In genomic region chr6:18796540-18796939, GRCm38 (mm10) we compare ENCODE assay signal across 21 mouse cellular contexts. TPM values are rescaled to one million over a fixed set of nuclear protein-coding genes. Genes with fewer than 3 reads are reported as not detected.
DNase-seq lines count a peak whose midpoint lies in the region; ATAC-seq and TF ChIP-seq lines count a peak whose summit lies in the region.
"Had no signal": no experiment of that assay in that cellular context is flagged by ENCODE, and none has a peak within 500 bp of the region (broad histone marks: within the 10 kb centered on the region; RNA-seq: fewer than 3 reads in every experiment).

No protein-coding gene starts in this region.

- DNase-seq in hindbrain, embryonic 14.5 days (ENCODE audit: low spot score) = peak; percentile 43
- peak; percentile 44 for DNase-seq in midbrain, postnatal 0 days (ENCODE audit: low spot score)
- DNase-seq in adipocyte (ENCODE audit: low spot score) = no peak
- DNase-seq in thymus, postnatal 4 days = no peak
- DNase-seq in adrenal gland, postnatal 4 days (ENCODE audit: low spot score in 2 of 2) = no peak
- DNase-seq: adrenal gland, adult 2 months; cerebellum, adult 9-11 months; gastrocnemius, postnatal 25 days; heart, adult 2 months; heart, postnatal 36 days; kidney, postnatal 4 days; layer of hippocampus, adult 9-11 months; lung, adult 2 months; right cerebral cortex, postnatal 4 days had no signal

- no peak overlapping the region for H3K4me3 ChIP-seq in neural tube, embryonic 12.5 days
- no peak overlapping the region for H3K4me3 ChIP-seq in neural tube, embryonic 15.5 days (replicated peaks)
- no peak overlapping the region for H3K4me3 ChIP-seq in hindbrain, embryonic 14.5 days (replicated peaks; ENCODE audit: low read length)
- no peak overlapping the region for H3K4me3 ChIP-seq in midbrain, postnatal 0 days (ENCODE audit: low read depth, low read length)
- H3K4me3 ChIP-seq: embryonic facial prominence, embryonic 12.5 days; heart, adult 2 months; intestine, embryonic 15.5 days; kidney, embryonic 15.5 days; neural tube, embryonic 13.5 days had no signal

- no peaks in the 10 kb centered on the region for H3K36me3 ChIP-seq in neural tube, embryonic 12.5 days
- H3K36me3 ChIP-seq in neural tube, embryonic 15.5 days = no peaks in the 10 kb centered on the region
- no peaks in the 10 kb centered on the region for H3K36me3 ChIP-seq in hindbrain, embryonic 14.5 days (replicated peaks; ENCODE audit: control insufficient read depth, insufficient read depth)
- H3K36me3 ChIP-seq in midbrain, postnatal 0 days (ENCODE audit: insufficient read depth, low read length) = no peaks in the 10 kb centered on the region
- H3K36me3 ChIP-seq: embryonic facial prominence, embryonic 12.5 days; intestine, embryonic 15.5 days; kidney, embryonic 15.5 days; neural tube, embryonic 13.5 days had no signal

- H3K27me3 ChIP-seq in neural tube, embryonic 12.5 days (replicated peaks) = no peaks in the 10 kb centered on the region
- no peaks in the 10 kb centered on the region for H3K27me3 ChIP-seq in neural tube, embryonic 15.5 days (replicated peaks)
- no peaks in the 10 kb centered on the region for H3K27me3 ChIP-seq in hindbrain, embryonic 14.5 days (ENCODE audit: control insufficient read depth, insufficient read depth, low read length)
- H3K27me3 ChIP-seq in midbrain, postnatal 0 days (ENCODE audit: insufficient read depth, low read length) = no peaks in the 10 kb centered on the region
- H3K27me3 ChIP-seq: embryonic facial prominence, embryonic 12.5 days; intestine, embryonic 15.5 days; kidney, embryonic 15.5 days; neural tube, embryonic 13.5 days had no signal

- no peak overlapping the region for H3K27ac ChIP-seq in neural tube, embryonic 12.5 days
- H3K27ac ChIP-seq in neural tube, embryonic 15.5 days (replicated peaks) = no peak overlapping the region
- H3K27ac ChIP-seq in hindbrain, embryonic 14.5 days = 0 out of 2 replicates have a peak overlapping the region, but pooled peaks have one; percentile 14
- H3K27ac ChIP-seq in midbrain, postnatal 0 days (ENCODE audit: low read depth, low read length) = no peak overlapping the region
- H3K27ac ChIP-seq: embryonic facial prominence, embryonic 12.5 days; heart, adult 2 months; intestine, embryonic 15.5 days; kidney, embryonic 15.5 days; neural tube, embryonic 13.5 days had no signal

- peak; percentile 59; the same call in 1 of the 2 replicates for ATAC-seq in neural tube, embryonic 12.5 days (ENCODE audit: low FRiP score, low read depth)
- ATAC-seq in neural tube, embryonic 15.5 days (ENCODE audit: low FRiP score) = no peak
- peak; percentile 74 for ATAC-seq in hindbrain, embryonic 14.5 days (ENCODE audit: low FRiP score)
- ATAC-seq in midbrain, postnatal 0 days (ENCODE audit: low FRiP score) = no peak
- ATAC-seq: intestine, embryonic 15.5 days had no signal

- no peak for TF ChIP-seq CTCF in midbrain, postnatal 0 days (IDR thresholded peaks at IDR 0.05)

- no peaks in the 10 kb centered on the region for H3K4me1 ChIP-seq in neural tube, embryonic 12.5 days
- no peaks in the 10 kb centered on the region for H3K4me1 ChIP-seq in neural tube, embryonic 15.5 days
- no peaks in the 10 kb centered on the region for H3K4me1 ChIP-seq in hindbrain, embryonic 14.5 days (replicated peaks; ENCODE audit: control insufficient read depth, insufficient read depth, low read length)
- no peaks in the 10 kb centered on the region for H3K4me1 ChIP-seq in midbrain, postnatal 0 days (ENCODE audit: insufficient read depth, low read length)
- H3K4me1 ChIP-seq: embryonic facial prominence, embryonic 12.5 days; intestine, embryonic 15.5 days; kidney, embryonic 15.5 days; neural tube, embryonic 13.5 days had no signal

- H3K4me2 ChIP-seq in neural tube, embryonic 12.5 days (replicated peaks) = no peak overlapping the region
- no peak overlapping the region for H3K4me2 ChIP-seq in neural tube, embryonic 15.5 days
- H3K4me2 ChIP-seq in hindbrain, embryonic 14.5 days (replicated peaks) = no peak overlapping the region
- no peak overlapping the region for H3K4me2 ChIP-seq in midbrain, postnatal 0 days (ENCODE audit: low read depth, low read length, poor library complexity, severe bottlenecking)
- H3K4me2 ChIP-seq: embryonic facial prominence, embryonic 12.5 days; intestine, embryonic 15.5 days; kidney, embryonic 15.5 days; liver, embryonic 11.5 days; neural tube, embryonic 13.5 days had no signal

- H3K9ac ChIP-seq in neural tube, embryonic 12.5 days = no peak overlapping the region
- H3K9ac ChIP-seq in neural tube, embryonic 15.5 days (replicated peaks) = no peak overlapping the region
- no peak overlapping the region for H3K9ac ChIP-seq in hindbrain, embryonic 14.5 days
- no peak overlapping the region for H3K9ac ChIP-seq in midbrain, postnatal 0 days (replicated peaks; ENCODE audit: low read length, poor library complexity, severe bottlenecking)
- H3K9ac ChIP-seq: embryonic facial prominence, embryonic 12.5 days; intestine, embryonic 15.5 days; kidney, embryonic 15.5 days; neural tube, embryonic 13.5 days had no signal

- no peaks in the 10 kb centered on the region for H3K9me3 ChIP-seq in neural tube, embryonic 12.5 days
- no peaks in the 10 kb centered on the region for H3K9me3 ChIP-seq in neural tube, embryonic 15.5 days (replicated peaks)
- H3K9me3 ChIP-seq in hindbrain, embryonic 14.5 days (ENCODE audit: control insufficient read depth, low read length) = no peaks in the 10 kb centered on the region
- no peaks in the 10 kb centered on the region for H3K9me3 ChIP-seq in midbrain, postnatal 0 days (ENCODE audit: low read length)
- H3K9me3 ChIP-seq: embryonic facial prominence, embryonic 12.5 days; intestine, embryonic 15.5 days; kidney, embryonic 15.5 days; neural tube, embryonic 13.5 days had no signal

RNA-seq across cellular contexts. Expression of gene Lsm8, which starts 51.8 kb away (rescaled TPM):
- polyA plus RNA-seq in neural tube, embryonic 12.5 days (2016; fragmentation: Nextera tagmentation; extraction: Ambion mirVana) = 161 and 166 TPM in 2 replicates
- 97.1 and 103 TPM in 2 replicates for polyA plus RNA-seq in neural tube, embryonic 15.5 days (2015; fragmentation: Nextera tagmentation; extraction: Ambion mirVana)
- 87.9 and 95.1 TPM in 2 replicates for polyA plus RNA-seq in hindbrain, embryonic 14.5 days (2014; fragmentation: Nextera tagmentation; extraction: Ambion mirVana)
- total RNA-seq in midbrain, postnatal 0 days (2014; rRNA removed) = 42.8 and 51.4 TPM in 2 replicates
- polyA plus RNA-seq in midbrain, postnatal 0 days (2015; fragmentation: Nextera tagmentation; extraction: Ambion mirVana) = 71.1 and 71.7 TPM in 2 replicates
- 10 to 100 TPM; 44.5 to 45.8 TPM for total RNA-seq in adrenal gland, postnatal 4 days (2021)

Comparison
In these comparisons a context has a peak if more than half of its experiments do, and no peak if none do; other contexts are left out.
1. ATAC-seq: peak in neural tube, embryonic 12.5 days (single experiment) and hindbrain, embryonic 14.5 days (single experiment); none in neural tube, embryonic 15.5 days (single experiment) and midbrain, postnatal 0 days (single experiment).
2. DNase-seq: peak in hindbrain, embryonic 14.5 days (single experiment) and midbrain, postnatal 0 days (single experiment); none in adipocyte (single experiment), thymus, postnatal 4 days (single experiment) and adrenal gland, postnatal 4 days (0 of 2).